Mouse (Mus musculus) olfactory bulb, adult 2 months (tissue): ENCODE data around the gene Fdx1l. TPM values are rescaled to one million over a fixed set of nuclear protein-coding genes. Genes with fewer than 3 reads are reported as not detected.
A peak's percentile ranks its signal among the peaks of the same experiment; 100 is the strongest.

Experiments
- H3K27ac ChIP-seq: fragments of 200-500 bp; 2 replicates; pipeline ENCODE4 v1.5.1; 2012; ENCODE audit warnings: low read depth, low read length; ENCODE audit not compliant: insufficient read depth
- H3K4me1 ChIP-seq: fragments of 200-500 bp; 2 replicates; pipeline ENCODE4 v1.6.1; 2012; ENCODE audit warnings: low read length; ENCODE audit not compliant: control insufficient read depth, insufficient read depth
- H3K4me3 ChIP-seq: fragments of 200-500 bp; 2 replicates; pipeline ENCODE4 v1.5.1; 2012; ENCODE audit warnings: mild to moderate bottlenecking, low read depth, low read length, moderate library complexity; ENCODE audit not compliant: insufficient read depth
- CTCF ChIP-seq: fragments of 200-500 bp; IDR thresholded peaks from 2 replicates; pipeline ENCODE4 v1.5.1; 2012; ENCODE audit warnings: low read depth, mild to moderate bottlenecking, low read length, moderate library complexity; ENCODE audit not compliant: insufficient read depth
- POLR2A ChIP-seq: fragments of 200-500 bp; IDR thresholded peaks from 2 replicates; pipeline ENCODE4 v1.6.1; 2012; ENCODE audit warnings: mild to moderate bottlenecking, low read depth, low read length, moderate library complexity; ENCODE audit not compliant: insufficient read depth
- WGBS: fragments of 180-500 bp; shearing (Covaris S2); methylation state at CpG from one replicate; pipeline ENCODE4 v1.1.7; 2018; 5-methylcytosine and 5-hydroxymethylcytosine counted together
- polyA plus RNA-seq: library from polyadenylated mRNA; stranded (reverse); fragments of >200 nt; gene quantifications from 2 replicates; pipeline ENCODE4 v1.2.4, GENCODE M21; 2012; ENCODE audit warnings: low replicate concordance; ENCODE audit not compliant: missing spikeins, insufficient read depth, insufficient read length

The Fdx1l gene
- polyA plus RNA-seq, 1 experiment = not detected

GRCm38 (mm10) chr9:21102076-21102475 is 28.7 kb upstream of the Fdx1l start:
- TF ChIP-seq POLR2A (no peak), CTCF (no peak)
- WGBS = 96% methylated on average over 2 of the region's 2 CpGs
- Histone ChIP-seq H3K27ac (no peak overlapping the region), H3K4me1 (peaks cover 7% of the 10 kb centered on the region; the same call in 1 of the 2 replicates), H3K4me3 (no peak overlapping the region)

- H3K27ac ChIP-seq = no peak overlapping the region
- TF ChIP-seq POLR2A (no peak), CTCF (no peak)
- WGBS = 54% methylated on average over 15 of the region's 15 CpGs
- peaks cover 7% of the 10 kb centered on the region; the same call in 1 of the 2 replicates for H3K4me1 ChIP-seq
- no peak overlapping the region for H3K4me3 ChIP-seq
These were observed 27.2 kb upstream of the Fdx1l start for GRCm38 (mm10) chr9:21100447-21101161.

- no peak for TF ChIP-seq POLR2A
- no peak for TF ChIP-seq CTCF
- Histone ChIP-seq H3K4me3 (no peak overlapping the region), H3K4me1 (peaks cover 7% of the 10 kb centered on the region; the same call in 1 of the 2 replicates), H3K27ac (no peak overlapping the region)
- 52% methylated on average over 8 of the region's 8 CpGs for WGBS
These were observed 24.4 kb upstream of the Fdx1l start for GRCm38 (mm10) chr9:21097793-21098192.

GRCm38 (mm10) chr9:21095958-21096357 is 22.5 kb upstream of the Fdx1l start:
- Histone ChIP-seq H3K4me3 (no peak overlapping the region), H3K27ac (no peak overlapping the region), H3K4me1 (peaks cover 8% of the 10 kb centered on the region)
- 82% methylated on average over 4 of the region's 4 CpGs for WGBS
- TF ChIP-seq POLR2A = no peak
- no peak for TF ChIP-seq CTCF

- H3K27ac ChIP-seq = no peak overlapping the region
- no peak overlapping the region for H3K4me3 ChIP-seq
- no peak for TF ChIP-seq CTCF
- no peak for TF ChIP-seq POLR2A
- WGBS = 97% methylated on average over 9 of the region's 9 CpGs
- H3K4me1 ChIP-seq = peaks cover 19% of the 10 kb centered on the region
These were observed 20.0 kb upstream of the Fdx1l start for GRCm38 (mm10) chr9:21093423-21093822.

GRCm38 (mm10) chr9:21091707-21092320 is 18.4 kb upstream of the Fdx1l start, which contains the start of the genes Gm38431 and Raver1:
TSS of gene Gm38431 (minus strand) at chr9:21091997.
TSS of gene Raver1 (minus strand) at chr9:21092008.
- WGBS = under 1% methylated on average over 54 of the region's 54 CpGs
- peaks cover 17% of the 10 kb centered on the region for H3K4me1 ChIP-seq
- H3K4me3 ChIP-seq = peak within 1 kb of the TSS; percentile 86
- peak within 1 kb of the TSS; percentile 57 for H3K27ac ChIP-seq
- peak; percentile 82; the same call in 1 of the 2 replicates for TF ChIP-seq POLR2A
- TF ChIP-seq CTCF = no peak

- Histone ChIP-seq H3K4me1 (peaks cover 20% of the 10 kb centered on the region), H3K27ac (peak overlapping the region; percentile 26; the same call in 1 of the 2 replicates), H3K4me3 (peak overlapping the region; percentile 86)
- 1% methylated on average over 24 of the region's 24 CpGs for WGBS
- TF ChIP-seq POLR2A (no peak), CTCF (no peak)
These were observed 17.7 kb upstream of the Fdx1l start for GRCm38 (mm10) chr9:21090972-21091706.

- TF ChIP-seq POLR2A (no peak), CTCF (no peak)
- H3K4me3 ChIP-seq = peak overlapping the region; percentile 86
- peaks cover 20% of the 10 kb centered on the region for H3K4me1 ChIP-seq
- H3K27ac ChIP-seq = no peak overlapping the region
- 76% methylated on average over 1 of the region's 1 CpGs for WGBS
These were observed 17.1 kb upstream of the Fdx1l start for GRCm38 (mm10) chr9:21090537-21090936.
